Mouse (Mus musculus) colon, adult 2 months (tissue): ENCODE measurements around the gene Olfr773. TPM values are rescaled to one million over a fixed set of nuclear protein-coding genes. Genes with fewer than 3 reads are reported as not detected.

Source experiments
- polyA plus RNA-seq: library from polyadenylated mRNA; depleted of rRNA; stranded (reverse); fragments of >200 nt; gene quantifications from 2 replicates; pipeline ENCODE4 v1.2.3, GENCODE M21; 2012; rRNA removed

Gene Olfr773
- polyA plus RNA-seq, result not detected in 2 replicates

GRCm38 (mm10) chr10:129187319-129187718 is at the start of gene Olfr773:
Olfr773 (minus strand) TSS chr10:129187419.

GRCm38 (mm10) chr10:129235904-129236303 is 48.7 kb upstream of the Olfr773 start, which contains the start of gene Olfr774:
Olfr774 (plus strand) TSS chr10:129236204.

GRCm38 (mm10) chr10:129177821-129178220 is 9.4 kb downstream of the Olfr773 start, which contains the start of gene Olfr772:
Olfr772 (minus strand) TSS chr10:129177921.

GRCm38 (mm10) chr10:129164651-129165050 is 22.6 kb downstream of the Olfr773 start, which contains the start of gene Olfr771:
Olfr771 (minus strand) TSS chr10:129164751.

GRCm38 (mm10) chr10:129138898-129139297 is 48.3 kb downstream of the Olfr773 start, which contains the start of gene Olfr770:
Olfr770 (minus strand) TSS chr10:129138998.

Other genes with a start within 250 kb of the Olfr773 start
- 159 and 171 TPM in 2 replicates for gene Mettl7b, start 226.4 kb downstream of the Olfr773 start, polyA plus RNA-seq
- gene Olfr9, start 198.0 kb downstream of the Olfr773 start, polyA plus RNA-seq, result not detected in 2 replicates
- not detected in 2 replicates for gene Olfr763, start 176.6 kb downstream of the Olfr773 start, polyA plus RNA-seq
- gene Olfr764-ps1, start 147.5 kb downstream of the Olfr773 start, polyA plus RNA-seq, result not detected in 2 replicates
- not detected in 2 replicates for gene Olfr765, start 137.4 kb downstream of the Olfr773 start, polyA plus RNA-seq
- gene Olfr766-ps1, start 118.4 kb downstream of the Olfr773 start, polyA plus RNA-seq, result not detected in 2 replicates
- not detected in 2 replicates for gene Olfr767, start 104.5 kb downstream of the Olfr773 start, polyA plus RNA-seq
- gene Olfr768, start 88.0 kb downstream of the Olfr773 start, polyA plus RNA-seq, result not detected in 2 replicates
- gene Olfr769, start 69.6 kb downstream of the Olfr773 start, polyA plus RNA-seq, result not detected in 2 replicates
- not detected in 2 replicates for gene Olfr770, start 48.4 kb downstream of the Olfr773 start, polyA plus RNA-seq
- not detected in 2 replicates for gene Olfr771, start 22.7 kb downstream of the Olfr773 start, polyA plus RNA-seq
- not detected in 2 replicates for gene Olfr772, start 9.5 kb downstream of the Olfr773 start, polyA plus RNA-seq
- not detected in 2 replicates for gene Olfr774, start 48.8 kb upstream of the Olfr773 start, polyA plus RNA-seq
- gene Olfr775, start 61.0 kb upstream of the Olfr773 start, polyA plus RNA-seq, result not detected in 2 replicates
- gene Olfr776, start 71.7 kb upstream of the Olfr773 start, polyA plus RNA-seq, result not detected in 2 replicates
- gene Olfr777, start 84.1 kb upstream of the Olfr773 start, polyA plus RNA-seq, result not detected in 2 replicates
- gene Olfr780, start 130.7 kb upstream of the Olfr773 start, polyA plus RNA-seq, result not detected in 2 replicates
- not detected in 2 replicates for gene Olfr781, start 141.4 kb upstream of the Olfr773 start, polyA plus RNA-seq
- gene Olfr782, start 161.4 kb upstream of the Olfr773 start, polyA plus RNA-seq, result not detected in 2 replicates
- 0.06 TPM in 2 replicates for gene Olfr784, start 196.7 kb upstream of the Olfr773 start, polyA plus RNA-seq
- not detected in 2 replicates for gene Olfr785, start 218.0 kb upstream of the Olfr773 start, polyA plus RNA-seq
- not detected in 2 replicates for gene Olfr786, start 239.9 kb upstream of the Olfr773 start, polyA plus RNA-seq